Mouse (Mus musculus): ENCODE data around the gene Susd6. TPM values are rescaled to one million over a fixed set of nuclear protein-coding genes. Genes with fewer than 3 reads are reported as not detected.

Susd6 gene
- polyA plus RNA-seq, 1 experiment from 2014 or later = 11.7 TPM

DNA sequence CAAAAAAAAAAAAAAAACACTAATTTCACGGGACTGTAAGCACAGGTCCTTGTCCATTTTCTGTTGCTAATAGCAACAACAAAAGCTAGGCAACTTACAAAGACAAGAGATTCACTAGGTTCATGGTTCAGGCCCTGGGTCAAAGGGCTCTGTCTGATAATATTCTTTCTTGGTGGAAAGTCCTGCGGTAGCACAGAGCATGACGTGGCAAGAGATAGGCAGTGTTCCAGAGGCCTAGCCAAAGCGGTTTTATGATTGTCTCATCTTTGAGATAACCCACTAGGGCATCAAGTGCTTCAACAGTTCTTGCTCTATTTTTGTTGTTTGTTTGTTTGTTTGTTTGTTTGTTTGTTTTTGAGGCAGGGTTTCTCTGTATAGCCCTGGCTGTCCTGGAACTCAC is 136.2 kb downstream of the Susd6 start:
- Histone ChIP-seq H3K9ac (ENCODE audit: low read length) (no peak overlapping the region), H3K9me3 (replicated peaks; ENCODE audit: control insufficient read depth, low read length) (no peaks in the 10 kb centered on the region), H3K4me3 (ENCODE audit: low read depth, low read length) (no peak overlapping the region), H3K4me2 (ENCODE audit: low read length) (no peak overlapping the region), H3K27ac (ENCODE audit: low read depth, low read length) (no peak overlapping the region), H3K27me3 (replicated peaks; ENCODE audit: control insufficient read depth, insufficient read depth, low read length) (no peaks in the 10 kb centered on the region), H3K4me1 (ENCODE audit: control insufficient read depth, insufficient read depth, low read length) (no peaks in the 10 kb centered on the region), H3K36me3 (ENCODE audit: control insufficient read depth, insufficient read depth, low read length) (no peaks in the 10 kb centered on the region)
- ATAC-seq (no peak), DNase-seq (ENCODE audit: low spot score) (no peak)
- WGBS = 88% methylated on average over 4 of the region's 4 CpGs

DNA sequence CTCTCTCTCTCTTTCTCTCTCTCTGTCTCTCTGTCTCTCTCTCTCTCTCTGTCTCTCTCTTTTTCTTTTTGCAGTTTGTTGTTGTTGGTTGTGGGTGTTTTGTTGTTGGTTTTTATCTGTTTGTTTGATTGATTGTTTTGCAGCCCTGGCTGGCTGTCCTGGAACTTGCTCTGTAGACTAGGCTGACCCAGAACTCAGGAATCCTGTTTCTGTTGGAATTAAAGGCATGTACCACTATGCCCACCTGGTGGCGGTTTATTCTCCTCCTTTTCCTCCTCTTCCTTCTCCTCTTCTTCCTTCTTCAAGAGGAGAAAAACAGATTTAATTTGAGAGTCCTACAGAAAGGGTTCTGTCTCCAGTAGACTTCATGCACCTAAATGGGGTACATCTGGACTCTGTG is 137.2 kb downstream of the Susd6 start:
- Histone ChIP-seq H3K9me3 (replicated peaks; ENCODE audit: control insufficient read depth, low read length) (no peaks in the 10 kb centered on the region), H3K36me3 (ENCODE audit: control insufficient read depth, insufficient read depth, low read length) (no peaks in the 10 kb centered on the region), H3K27me3 (replicated peaks; ENCODE audit: control insufficient read depth, insufficient read depth, low read length) (no peaks in the 10 kb centered on the region), H3K4me3 (ENCODE audit: low read depth, low read length) (no peak overlapping the region), H3K9ac (ENCODE audit: low read length) (no peak overlapping the region), H3K4me2 (ENCODE audit: low read length) (no peak overlapping the region), H3K27ac (ENCODE audit: low read depth, low read length) (no peak overlapping the region), H3K4me1 (ENCODE audit: control insufficient read depth, insufficient read depth, low read length) (no peaks in the 10 kb centered on the region)
- DNase-seq (ENCODE audit: low spot score) (no peak), ATAC-seq (no peak)
- 70% methylated on average over 1 of the region's 1 CpGs for WGBS

DNA sequence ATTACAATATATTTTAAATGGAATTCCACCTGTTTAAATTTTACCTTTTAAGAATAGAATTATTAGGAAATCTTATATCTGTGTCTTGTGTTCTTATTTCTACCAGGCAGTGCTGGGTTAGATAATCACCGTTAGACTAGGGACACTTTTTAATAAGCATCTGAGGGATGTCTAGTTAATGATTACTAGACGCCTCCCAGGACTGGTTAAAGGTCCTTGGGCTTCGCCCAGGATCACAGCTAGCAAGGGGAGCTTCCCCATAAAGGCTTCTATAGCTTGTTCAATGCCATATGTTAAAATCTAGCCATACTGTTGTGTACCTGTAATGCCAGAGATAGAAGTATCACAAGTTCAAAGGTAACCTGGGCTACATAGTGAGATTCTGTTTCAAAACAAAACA is 138.6 kb downstream of the Susd6 start:
- Histone ChIP-seq H3K9me3 (replicated peaks; ENCODE audit: control insufficient read depth, low read length) (no peaks in the 10 kb centered on the region), H3K4me2 (ENCODE audit: low read length) (no peak overlapping the region), H3K4me3 (ENCODE audit: low read depth, low read length) (no peak overlapping the region), H3K36me3 (ENCODE audit: control insufficient read depth, insufficient read depth, low read length) (no peaks in the 10 kb centered on the region), H3K9ac (ENCODE audit: low read length) (no peak overlapping the region), H3K27ac (ENCODE audit: low read depth, low read length) (no peak overlapping the region), H3K4me1 (ENCODE audit: control insufficient read depth, insufficient read depth, low read length) (no peaks in the 10 kb centered on the region), H3K27me3 (replicated peaks; ENCODE audit: control insufficient read depth, insufficient read depth, low read length) (no peaks in the 10 kb centered on the region)
- DNase-seq (ENCODE audit: low spot score) = no peak
- no peak for ATAC-seq
- 90% methylated on average over 3 of the region's 3 CpGs for WGBS

DNA sequence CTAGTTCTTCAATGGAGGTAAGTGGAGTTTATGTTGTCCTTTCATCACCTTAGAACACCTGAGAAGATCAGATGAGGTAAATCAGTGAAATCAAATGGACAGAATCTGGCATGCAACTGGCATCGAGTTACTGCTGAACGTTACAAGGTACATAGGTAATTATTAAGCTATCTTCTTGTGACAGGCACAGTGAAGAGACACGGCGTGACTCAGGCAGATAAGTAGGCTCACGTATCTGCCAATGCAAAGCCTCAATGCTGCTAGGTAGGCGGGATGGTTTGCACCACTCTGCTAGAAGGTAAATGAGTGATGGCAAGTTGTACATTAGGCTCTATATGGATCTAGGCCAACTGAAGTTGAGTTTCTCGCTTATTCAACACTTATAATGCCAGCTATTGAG is 139.8 kb downstream of the Susd6 start:
- H3K27ac ChIP-seq (ENCODE audit: low read depth, low read length) = no peak overlapping the region
- WGBS = 92% methylated on average over 7 of the region's 7 CpGs
- no peak overlapping the region for H3K4me2 ChIP-seq (ENCODE audit: low read length)
- no peak overlapping the region for H3K9ac ChIP-seq (ENCODE audit: low read length)
- DNase-seq (ENCODE audit: low spot score) = no peak
- no peak for ATAC-seq
- H3K9me3 ChIP-seq (replicated peaks; ENCODE audit: control insufficient read depth, low read length) = no peaks in the 10 kb centered on the region
- no peaks in the 10 kb centered on the region for H3K4me1 ChIP-seq (ENCODE audit: control insufficient read depth, insufficient read depth, low read length)
- H3K36me3 ChIP-seq (ENCODE audit: control insufficient read depth, insufficient read depth, low read length) = no peaks in the 10 kb centered on the region
- no peak overlapping the region for H3K4me3 ChIP-seq (ENCODE audit: low read depth, low read length)
- no peaks in the 10 kb centered on the region for H3K27me3 ChIP-seq (replicated peaks; ENCODE audit: control insufficient read depth, insufficient read depth, low read length)

Other genes starting within 250 kb of the Susd6 start
- 22.4 and 28.4 TPM in 2 replicates for gene Slc39a9, start 146.6 kb upstream of the Susd6 start, polyA plus RNA-seq (2014; fragmentation: Nextera tagmentation; extraction: Ambion mirVana)
- 254 and 324 TPM in 2 replicates for gene Erh, start 146.2 kb upstream of the Susd6 start, polyA plus RNA-seq (2014; fragmentation: Nextera tagmentation; extraction: Ambion mirVana)
- gene Plekhd1, start 97.9 kb upstream of the Susd6 start, polyA plus RNA-seq (2014; fragmentation: Nextera tagmentation; extraction: Ambion mirVana) = 0.15 and 0.38 TPM in 2 replicates
- 6.3 and 6.7 TPM in 2 replicates for gene Ccdc177, start 29.8 kb upstream of the Susd6 start, polyA plus RNA-seq (2014; fragmentation: Nextera tagmentation; extraction: Ambion mirVana)
- gene Srsf5, start 155.0 kb downstream of the Susd6 start, polyA plus RNA-seq (2014; fragmentation: Nextera tagmentation; extraction: Ambion mirVana) = 245 and 274 TPM in 2 replicates
- 0.10 and 0.22 TPM in 2 replicates for gene Slc10a1, start 178.2 kb downstream of the Susd6 start, polyA plus RNA-seq (2014; fragmentation: Nextera tagmentation; extraction: Ambion mirVana)
- 7.1 and 10.1 TPM in 2 replicates for gene Smoc1, start 236.3 kb downstream of the Susd6 start, polyA plus RNA-seq (2014; fragmentation: Nextera tagmentation; extraction: Ambion mirVana)